In genomic region chr7:19300501-19301421, GRCm38 (mm10) we compare ENCODE assay signal across 8 mouse cellular contexts. TPM values are rescaled to one million over a fixed set of nuclear protein-coding genes. Genes with fewer than 3 reads are reported as not detected.
A peak's percentile ranks its signal among the peaks of the same experiment; 100 is the strongest.
DNase-seq lines count a peak whose midpoint lies in the region; ATAC-seq and TF ChIP-seq lines count a peak whose summit lies in the region.

No protein-coding gene starts in this region.

- no peaks in the 10 kb centered on the region for H3K36me3 ChIP-seq in limb, embryonic 14.5 days (ENCODE audit: control insufficient read depth, insufficient read depth, low read length)
- 0 out of 2 replicates have a peak, but pooled peaks cover 3% of the 10 kb centered on the region for H3K36me3 ChIP-seq in midbrain, embryonic 15.5 days (replicated peaks)

- H3K4me2 ChIP-seq in limb, embryonic 14.5 days (replicated peaks; ENCODE audit: low read depth, low read length, severe bottlenecking): peak overlapping the region; percentile 42
- peak overlapping the region; percentile 78 for H3K4me2 ChIP-seq in midbrain, embryonic 15.5 days

- H3K27ac ChIP-seq in limb, embryonic 14.5 days (replicated peaks; ENCODE audit: low read depth, low read length): no peak overlapping the region
- peak overlapping the region; percentile 46; the same call in 1 of the 2 replicates for H3K27ac ChIP-seq in midbrain, embryonic 15.5 days

- WGBS in limb, embryonic 14.5 days: under 1% methylated on average over 29 of the region's 29 CpGs
- WGBS in midbrain, embryonic 15.5 days: under 1% methylated on average over 29 of the region's 29 CpGs

- H3K9ac ChIP-seq in limb, embryonic 14.5 days (ENCODE audit: low read depth, low read length, severe bottlenecking): peak overlapping the region; percentile 57
- H3K9ac ChIP-seq in midbrain, embryonic 15.5 days: peak overlapping the region; percentile 39

- no peaks in the 10 kb centered on the region for H3K9me3 ChIP-seq in limb, embryonic 14.5 days (ENCODE audit: control insufficient read depth, low read length)
- no peaks in the 10 kb centered on the region for H3K9me3 ChIP-seq in midbrain, embryonic 15.5 days

- no peak for TF ChIP-seq POLR2A in limb, embryonic 14.5 days (IDR thresholded peaks at IDR 0.05; ENCODE audit: borderline replicate concordance, extremely low read depth, insufficient read depth, insufficient read length)

- H3K27me3 ChIP-seq in limb, embryonic 14.5 days (ENCODE audit: control insufficient read depth, insufficient read depth, low read length): peaks cover 44% of the 10 kb centered on the region
- peaks cover 34% of the 10 kb centered on the region for H3K27me3 ChIP-seq in midbrain, embryonic 15.5 days (replicated peaks)

- H3K4me3 ChIP-seq in limb, embryonic 14.5 days (replicated peaks; ENCODE audit: low read length): peak overlapping the region; percentile 45
- H3K4me3 ChIP-seq in midbrain, embryonic 15.5 days: peak overlapping the region; percentile 50

- peaks cover 6% of the 10 kb centered on the region; the same call in 1 of the 2 replicates for H3K4me1 ChIP-seq in limb, embryonic 14.5 days (ENCODE audit: control insufficient read depth, insufficient read depth, low read length)
- peaks cover 37% of the 10 kb centered on the region for H3K4me1 ChIP-seq in midbrain, embryonic 15.5 days

- DNase-seq in 3134 (ENCODE audit: extremely low read depth, insufficient read length, low spot score): peak; percentile 68
- DNase-seq in adrenal gland, adult (ENCODE audit: inconsistent age in 2 of 2, low spot score in 1 of 2): peak; percentile 75 to 93
- peak; percentile 76 for DNase-seq in embryo, embryonic 11.5 days (ENCODE audit: low read depth, low spot score)
- peak; percentile 65 for DNase-seq in kidney, adult 11 months
- peak; percentile 88 for DNase-seq in limb, embryonic 14.5 days (ENCODE audit: low spot score)
- peak; percentile 61 to 80 for DNase-seq in spleen, adult 18-20 months

- peak; percentile 39 for ATAC-seq in granulocyte monocyte progenitor cell, adult 5-6 weeks (replicated peaks; ENCODE audit: poor library complexity, severe bottlenecking)
- peak; percentile 89 for ATAC-seq in limb, embryonic 14.5 days (ENCODE audit: low FRiP score, low read depth)
- peak; percentile 86 for ATAC-seq in midbrain, embryonic 15.5 days (replicated peaks)

RNA-seq across cellular contexts. Expression of gene Fosb, which starts 9.1 kb away (rescaled TPM):
- 8.1 and 13.7 TPM in 2 replicates for total RNA-seq in granulocyte monocyte progenitor cell, adult 5-6 weeks (2014; fragmentation: Nextera tagmentation)
- 19.3 and 24.4 TPM in 2 replicates for total RNA-seq in granulocyte monocyte progenitor cell, adult 5-6 weeks (2017)
- 0.69 and 0.88 TPM in 2 replicates for polyA plus RNA-seq in limb, embryonic 14.5 days (2012; rRNA removed)
- 0.14 and 0.28 TPM in 2 replicates for polyA plus RNA-seq in limb, embryonic 14.5 days (2014; fragmentation: Nextera tagmentation; extraction: Ambion mirVana)
- polyA plus RNA-seq in midbrain, embryonic 15.5 days (2015; fragmentation: Nextera tagmentation; extraction: Ambion mirVana): 0.08 TPM in 1 of 2 replicates, not detected in the other

RNA-seq across cellular contexts. Expression of gene Rtn2, which starts 18.3 kb away (rescaled TPM):
- not detected in 2 replicates for total RNA-seq in granulocyte monocyte progenitor cell, adult 5-6 weeks (2014; fragmentation: Nextera tagmentation)
- total RNA-seq in granulocyte monocyte progenitor cell, adult 5-6 weeks (2017): not detected in 2 replicates
- 44.3 and 59.4 TPM in 2 replicates for polyA plus RNA-seq in limb, embryonic 14.5 days (2012; rRNA removed)
- polyA plus RNA-seq in limb, embryonic 14.5 days (2014; fragmentation: Nextera tagmentation; extraction: Ambion mirVana): 22.5 and 30.6 TPM in 2 replicates
- polyA plus RNA-seq in midbrain, embryonic 15.5 days (2015; fragmentation: Nextera tagmentation; extraction: Ambion mirVana): 112 and 121 TPM in 2 replicates

RNA-seq across cellular contexts. Expression of gene Ppm1n, which starts 20.9 kb away (rescaled TPM):
- not detected in 2 replicates for total RNA-seq in granulocyte monocyte progenitor cell, adult 5-6 weeks (2014; fragmentation: Nextera tagmentation)
- total RNA-seq in granulocyte monocyte progenitor cell, adult 5-6 weeks (2017): not detected in 2 replicates
- polyA plus RNA-seq in limb, embryonic 14.5 days (2012; rRNA removed): not detected in 2 replicates
- not detected in 2 replicates for polyA plus RNA-seq in limb, embryonic 14.5 days (2014; fragmentation: Nextera tagmentation; extraction: Ambion mirVana)
- 1.1 and 1.7 TPM in 2 replicates for polyA plus RNA-seq in midbrain, embryonic 15.5 days (2015; fragmentation: Nextera tagmentation; extraction: Ambion mirVana)

RNA-seq across cellular contexts. Expression of gene Vasp, which starts 29.1 kb away (rescaled TPM):
- total RNA-seq in granulocyte monocyte progenitor cell, adult 5-6 weeks (2014; fragmentation: Nextera tagmentation): 60.7 and 70.5 TPM in 2 replicates
- 52.8 and 63.3 TPM in 2 replicates for total RNA-seq in granulocyte monocyte progenitor cell, adult 5-6 weeks (2017)
- 126 and 169 TPM in 2 replicates for polyA plus RNA-seq in limb, embryonic 14.5 days (2012; rRNA removed)
- 66.7 and 67.0 TPM in 2 replicates for polyA plus RNA-seq in limb, embryonic 14.5 days (2014; fragmentation: Nextera tagmentation; extraction: Ambion mirVana)
- polyA plus RNA-seq in midbrain, embryonic 15.5 days (2015; fragmentation: Nextera tagmentation; extraction: Ambion mirVana): 35.9 and 37.4 TPM in 2 replicates

RNA-seq across cellular contexts. Expression of gene Ercc1, which starts 43.8 kb away (rescaled TPM):
- total RNA-seq in granulocyte monocyte progenitor cell, adult 5-6 weeks (2014; fragmentation: Nextera tagmentation): 12.4 and 42.8 TPM in 2 replicates
- 29.4 and 34.9 TPM in 2 replicates for total RNA-seq in granulocyte monocyte progenitor cell, adult 5-6 weeks (2017)
- polyA plus RNA-seq in limb, embryonic 14.5 days (2012; rRNA removed): 72.3 and 93.5 TPM in 2 replicates
- 74.3 and 86.1 TPM in 2 replicates for polyA plus RNA-seq in limb, embryonic 14.5 days (2014; fragmentation: Nextera tagmentation; extraction: Ambion mirVana)
- polyA plus RNA-seq in midbrain, embryonic 15.5 days (2015; fragmentation: Nextera tagmentation; extraction: Ambion mirVana): 80.2 and 83.3 TPM in 2 replicates

Comparison
In these comparisons a context has a peak if more than half of its experiments do, and no peak if none do; other contexts are left out.
1. ATAC-seq: peak in every context shown above with its lines; median percentile 89 in limb, embryonic 14.5 days; 86 in midbrain, embryonic 15.5 days; 39 in granulocyte monocyte progenitor cell, adult 5-6 weeks.